15 mouse cellular contexts compared by ENCODE assay signal in genomic region chr6:32437219-32437618, GRCm38 (mm10).
DNase-seq lines count a peak whose midpoint lies in the region; ATAC-seq lines count a peak whose summit lies in the region.
"Had no signal": no experiment of that assay in that cellular context is flagged by ENCODE, and none has a peak within 500 bp of the region (broad histone marks: within the 10 kb centered on the region; RNA-seq: fewer than 3 reads in every experiment).

No protein-coding gene starts in this region.

- H3K36me3 ChIP-seq in heart, embryonic 12.5 days, result 0 out of 2 replicates have a peak, but pooled peaks cover 2% of the 10 kb centered on the region
- no peaks in the 10 kb centered on the region for H3K36me3 ChIP-seq in forebrain, embryonic 11.5 days (ENCODE audit: control insufficient read depth, insufficient read depth, low read length)
- H3K36me3 ChIP-seq: hindbrain, embryonic 10.5 days; midbrain, embryonic 10.5 days had no signal

- peak; percentile 4 for DNase-seq in ovary, postnatal 36 days (ENCODE audit: low spot score)
- no peak for DNase-seq in ovary, postnatal 14 days (ENCODE audit: low spot score)
- DNase-seq in heart, postnatal 4 days, result peak; percentile 54
- DNase-seq in lung, postnatal 36 days, result peak; percentile 16
- DNase-seq in forebrain, embryonic 11.5 days (ENCODE audit: low spot score), result no peak
- DNase-seq in yolk sac, embryonic 10.5 days (ENCODE audit: low spot score), result no peak
- DNase-seq: cerebellum, adult 2 months; embryo, embryonic 11 days; kidney, postnatal 25 days; liver, postnatal 0 days had no signal

- ATAC-seq in heart, embryonic 12.5 days (ENCODE audit: insufficient number of reproducible peaks, low FRiP score), result peak; percentile 61
- ATAC-seq in forebrain, embryonic 11.5 days (replicated peaks; ENCODE audit: low FRiP score), result no peak
- ATAC-seq: CD4-positive, CD25-positive, alpha-beta regulatory T cell, adult 4 months; intestine, embryonic 16.5 days; liver, postnatal 0 days had no signal

- H3K4me2 ChIP-seq in heart, embryonic 12.5 days, result peak overlapping the region; percentile 31; the same call in 1 of the 2 replicates
- H3K4me2 ChIP-seq in forebrain, embryonic 11.5 days (ENCODE audit: low read depth, low read length, severe bottlenecking), result no peak overlapping the region

- no peak overlapping the region; the same call in 1 of the 2 replicates for H3K9ac ChIP-seq in heart, embryonic 12.5 days
- H3K9ac ChIP-seq in forebrain, embryonic 11.5 days (ENCODE audit: low read length), result no peak overlapping the region
- H3K9ac ChIP-seq: liver, postnatal 0 days had no signal

- WGBS in heart, embryonic 12.5 days, result 33% methylated on average over 6 of the region's 6 CpGs
- WGBS in forebrain, embryonic 11.5 days, result 76% methylated on average over 6 of the region's 6 CpGs

- peaks cover 49% of the 10 kb centered on the region for H3K4me1 ChIP-seq in heart, embryonic 12.5 days (replicated peaks)
- no peaks in the 10 kb centered on the region for H3K4me1 ChIP-seq in forebrain, embryonic 11.5 days (replicated peaks; ENCODE audit: control insufficient read depth, insufficient read depth, low read length)
- H3K4me1 ChIP-seq: hindbrain, embryonic 10.5 days; midbrain, embryonic 10.5 days had no signal

- no peaks in the 10 kb centered on the region for H3K9me3 ChIP-seq in heart, embryonic 12.5 days (replicated peaks)
- H3K9me3 ChIP-seq in forebrain, embryonic 11.5 days (ENCODE audit: control insufficient read depth, low read length), result no peaks in the 10 kb centered on the region
- H3K9me3 ChIP-seq: hindbrain, embryonic 10.5 days; midbrain, embryonic 10.5 days had no signal

- peak overlapping the region; percentile 30; the same call in 1 of the 2 replicates for H3K27ac ChIP-seq in heart, embryonic 12.5 days (ENCODE audit: poor library complexity, severe bottlenecking)
- no peak overlapping the region for H3K27ac ChIP-seq in forebrain, embryonic 11.5 days (ENCODE audit: low read depth, low read length)
- H3K27ac ChIP-seq: hindbrain, embryonic 10.5 days; midbrain, embryonic 10.5 days had no signal

- no peaks in the 10 kb centered on the region for H3K27me3 ChIP-seq in heart, embryonic 12.5 days (replicated peaks)
- H3K27me3 ChIP-seq in forebrain, embryonic 11.5 days (ENCODE audit: control insufficient read depth, insufficient read depth, low read length), result no peaks in the 10 kb centered on the region

- H3K4me3 ChIP-seq in heart, embryonic 12.5 days, result no peak overlapping the region
- H3K4me3 ChIP-seq in forebrain, embryonic 11.5 days (ENCODE audit: low read depth, low read length), result no peak overlapping the region
- H3K4me3 ChIP-seq: hindbrain, embryonic 10.5 days; midbrain, embryonic 10.5 days had no signal

Comparison
In these comparisons a context has a peak if more than half of its experiments do, and no peak if none do; other contexts are left out.
1. DNase-seq: peak in ovary, postnatal 36 days (single experiment), heart, postnatal 4 days (single experiment) and lung, postnatal 36 days (single experiment); none in ovary, postnatal 14 days (single experiment), forebrain, embryonic 11.5 days (single experiment) and yolk sac, embryonic 10.5 days (single experiment).